Mouse (Mus musculus) brain, embryonic 14.5 days (tissue): ENCODE measurements around the gene Zfp574.

ENCODE experiments used
- CTCF ChIP-seq: fragments of 200-500 bp; IDR thresholded peaks from 2 replicates; pipeline ENCODE4 v1.5.1; 2012; ENCODE audit warnings: inconsistent platforms, mild to moderate bottlenecking, moderate library complexity, borderline replicate concordance; ENCODE audit not compliant: insufficient read depth, insufficient read length; ENCODE audit errors: extremely low read depth
- POLR2A ChIP-seq: fragments of 200-500 bp; IDR thresholded peaks from 2 replicates; pipeline ENCODE4 v1.6.1; 2012; ENCODE audit warnings: mild to moderate bottlenecking, inconsistent platforms, borderline replicate concordance; ENCODE audit not compliant: poor library complexity, insufficient read depth, insufficient read length, severe bottlenecking; ENCODE audit errors: extremely low read depth

DNA sequence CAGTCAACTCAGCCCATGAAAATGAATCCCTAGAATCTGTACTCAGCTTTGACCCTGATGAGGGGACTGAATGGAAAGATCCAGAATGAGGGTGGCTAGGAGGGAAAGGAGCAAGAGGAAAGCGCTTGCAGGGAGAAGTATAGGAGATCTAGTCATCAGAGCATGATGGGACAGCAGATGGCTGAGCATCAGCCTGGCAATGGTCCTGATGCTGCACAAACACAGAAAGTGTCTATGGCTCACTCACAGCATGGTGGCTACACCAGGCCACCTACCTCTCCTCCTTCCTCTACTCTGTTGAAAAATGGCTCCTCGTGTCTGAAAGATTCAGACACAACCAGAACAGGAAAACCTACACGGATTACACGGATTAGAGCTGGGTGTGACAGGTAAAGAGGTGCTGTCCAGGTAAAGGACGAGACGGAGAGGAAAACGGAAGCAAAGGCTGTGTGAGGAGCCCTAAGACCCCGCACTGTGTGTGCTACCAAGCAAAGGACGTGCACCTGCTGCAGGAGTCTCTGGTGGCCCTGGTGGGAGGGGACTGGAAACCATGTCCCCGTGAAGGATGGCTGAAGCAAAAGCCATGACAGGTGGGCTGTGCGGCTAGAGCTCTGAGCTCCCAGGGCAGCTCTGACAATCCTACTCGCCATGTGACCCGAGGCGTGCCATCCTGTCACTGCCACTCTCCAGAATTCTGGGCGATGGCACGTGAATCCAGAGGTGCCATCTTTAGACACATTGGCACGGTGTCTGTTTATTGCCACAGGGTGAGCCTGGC, 40.0 kb downstream of the Zfp574 start:
- TF ChIP-seq POLR2A = no peak
- no peak for TF ChIP-seq CTCF
